In genomic region chr9:61914203-61914916, GRCm38 (mm10) we compare ENCODE assay signal across 8 mouse cellular contexts. TPM values are rescaled to one million over a fixed set of nuclear protein-coding genes. Genes with fewer than 3 reads are reported as not detected.
DNase-seq lines count a peak whose midpoint lies in the region; ATAC-seq lines count a peak whose summit lies in the region.

Gene Rplp1, minus strand, starts transcription at chr9:61914542.

- peak within 1 kb of the TSS; percentile 100 for H3K4me3 ChIP-seq in intestine, embryonic 14.5 days (ENCODE audit: low read depth, low read length)

- H3K36me3 ChIP-seq in intestine, embryonic 14.5 days (ENCODE audit: control insufficient read depth, insufficient read depth, low read length): peaks cover 57% of the 10 kb centered on the region

- DNase-seq in adrenal gland, adult 18-20 months (ENCODE audit: low spot score in 2 of 2): peak; percentile 93
- peak; percentile 98 for DNase-seq in embryo, embryonic 11 days
- DNase-seq in gastrocnemius, postnatal 25 days: peak; percentile 95
- peak; percentile 94 for DNase-seq in intestine, embryonic 14.5 days (ENCODE audit: low spot score)
- DNase-seq in left cerebral cortex, postnatal 14 days (ENCODE audit: low spot score in 2 of 2): peak; percentile 96 to 97
- DNase-seq in mesoderm, embryonic 11.5 days (ENCODE audit: low read depth, low spot score): peak; percentile 97
- peak; percentile 95 to 96 for DNase-seq in right cerebral cortex, postnatal 36 days (ENCODE audit: low spot score in 2 of 2)
- peak; percentile 96 for DNase-seq in yolk sac, embryonic 10.5 days (ENCODE audit: low spot score)

- H3K27ac ChIP-seq in intestine, embryonic 14.5 days (ENCODE audit: low read depth): peak within 1 kb of the TSS; percentile 95

- no peaks in the 10 kb centered on the region for H3K27me3 ChIP-seq in intestine, embryonic 14.5 days (replicated peaks; ENCODE audit: control insufficient read depth, insufficient read depth, low read length)

- no peaks in the 10 kb centered on the region for H3K9me3 ChIP-seq in intestine, embryonic 14.5 days (ENCODE audit: control insufficient read depth, low read length)

- H3K4me2 ChIP-seq in intestine, embryonic 14.5 days (ENCODE audit: low read length): peak within 1 kb of the TSS; percentile 95

- peaks cover 6% of the 10 kb centered on the region; the same call in 1 of the 2 replicates for H3K4me1 ChIP-seq in intestine, embryonic 14.5 days (replicated peaks; ENCODE audit: control insufficient read depth, insufficient read depth, low read length)

- ATAC-seq in intestine, embryonic 14.5 days (replicated peaks; ENCODE audit: low FRiP score, low TSS enrichment, low read depth): peak; percentile 91

- under 1% methylated on average over 68 of the region's 70 CpGs for WGBS in intestine, embryonic 14.5 days

- peak within 1 kb of the TSS; percentile 91 for H3K9ac ChIP-seq in intestine, embryonic 14.5 days (ENCODE audit: low read length)

- intact Hi-C loops in left cerebral cortex, postnatal 14 days (cut with DNase I): no loop called here

RNA-seq across cellular contexts. Expression of gene Rplp1, which starts in this region (rescaled TPM):
- 1,000 to 10,000 TPM; 2,039 to 2,138 TPM for total RNA-seq in adrenal gland, adult 18-20 months (2021)
- total RNA-seq in gastrocnemius, postnatal 25 days (2021): 1,000 to 10,000 TPM; 1,165 to 1,257 TPM
- 1,834 and 1,981 TPM in 2 replicates for polyA plus RNA-seq in intestine, embryonic 14.5 days (2014; fragmentation: Nextera tagmentation; extraction: Ambion mirVana)
- 1,000 to 10,000 TPM; 1,411 to 1,467 TPM for total RNA-seq in left cerebral cortex, postnatal 14 days (2021)

Comparison
In these comparisons a context has a peak if more than half of its experiments do, and no peak if none do; other contexts are left out.
1. Peak in every context shown above with its lines: DNase-seq, ATAC-seq, H3K4me3 ChIP-seq and H3K27ac ChIP-seq.